Mouse (Mus musculus) embryo, embryonic 11 days (tissue): ENCODE results near the gene Ifng.

ENCODE experiments used
- DNase-seq: peaks from one replicate; pipeline ENCODE4 v3.0.0-alpha.2; 2015

The Ifng gene

GRCm38 (mm10) chr10:118480793-118481192 lies 39.9 kb downstream of the Ifng start:
- no peak for DNase-seq

GRCm38 (mm10) chr10:118494109-118494508 lies 53.3 kb downstream of the Ifng start:
- no peak for DNase-seq

DNA sequence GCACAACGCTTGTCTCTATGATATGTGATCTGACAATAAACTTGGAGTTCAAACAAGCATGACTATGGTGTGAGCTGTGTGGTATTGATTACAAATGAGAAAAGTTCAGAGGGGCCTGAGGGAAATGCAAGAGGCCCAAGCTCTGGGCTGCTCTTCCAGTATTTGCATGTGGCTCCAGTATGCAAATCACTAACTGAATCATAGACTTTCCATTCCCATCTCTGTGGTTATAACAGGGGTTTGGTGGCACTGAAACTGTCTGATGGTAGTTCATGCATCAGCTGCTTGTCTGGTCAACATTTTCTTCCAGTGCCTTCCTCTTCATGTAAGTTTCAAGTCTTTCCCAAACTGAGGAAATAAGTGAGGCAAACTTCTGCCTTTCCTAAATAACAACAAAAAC lies 54.5 kb downstream of the Ifng start:
- no peak for DNase-seq
